Mouse (Mus musculus) T-cell, adult 66 days (primary cell): ENCODE measurements around the gene Gm21904. TPM values are rescaled to one million over a fixed set of nuclear protein-coding genes. Genes with fewer than 3 reads are reported as not detected.

Experiments
- total RNA-seq, 2 experiments: library from RNA; stranded (reverse); gene quantifications; 3 replicates in 1 of 2; 4 replicates in 1 of 2; pipeline ENCODE4 v1.2.4; 2023

Gm21904 gene
- not detected for total RNA-seq

GRCm38 (mm10) chrY:17846166-17846565 is at the start of gene Gm21904:
TSS of gene Gm21904 (minus strand) at chrY:17846266.

DNA sequence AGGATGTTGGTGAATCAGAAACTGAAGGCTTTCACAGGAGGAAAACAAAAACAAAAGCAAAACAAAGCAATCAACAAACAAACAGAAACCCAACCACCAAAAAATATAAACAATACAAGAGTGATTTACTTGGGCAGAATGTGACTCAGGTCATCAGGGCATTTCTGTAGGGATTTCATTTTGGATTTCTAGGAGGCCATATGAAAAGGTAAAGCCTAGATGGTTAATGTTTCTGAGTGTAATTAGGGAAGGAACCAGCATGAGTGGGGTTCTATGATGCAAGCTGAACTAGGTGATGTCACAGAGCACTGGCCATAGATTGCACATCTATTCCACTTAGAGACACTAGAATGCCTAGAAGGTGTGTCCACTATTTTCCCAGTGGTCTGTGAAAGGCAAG is 28.4 kb upstream of the Gm21904 start, which contains the start of the genes Gm20772 and Gm20831:
TSS of gene Gm20772 (plus strand) at position 301 of the 400 bp plus-strand sequence.
TSS of gene Gm20831 (plus strand) at position 301 of the 400 bp plus-strand sequence.

Other genes with a start within 250 kb of the Gm21904 start
- gene Gm20772, start 28.5 kb upstream of the Gm21904 start, total RNA-seq = not detected
- gene Gm20831, start 28.5 kb upstream of the Gm21904 start, total RNA-seq = not detected
- not detected for gene Srsy, start 91.1 kb upstream of the Gm21904 start, total RNA-seq
- gene Gm21764, start 215.5 kb upstream of the Gm21904 start, total RNA-seq = not detected
- gene Ssty1, start 242.8 kb upstream of the Gm21904 start, total RNA-seq = not detected